ENCODE assay signal across 18 mouse cellular contexts in genomic region chrX:96113106-96113634, GRCm38 (mm10). TPM values are rescaled to one million over a fixed set of nuclear protein-coding genes. Genes with fewer than 3 reads are reported as not detected.
DNase-seq lines count a peak whose midpoint lies in the region; ATAC-seq and TF ChIP-seq lines count a peak whose summit lies in the region.
"Had no signal": no experiment of that assay in that cellular context is flagged by ENCODE, and none has a peak within 500 bp of the region (broad histone marks: within the 10 kb centered on the region; RNA-seq: fewer than 3 reads in every experiment).

No protein-coding gene starts in this region.

- no peak overlapping the region for H3K9ac ChIP-seq in forebrain, postnatal 0 days
- no peak overlapping the region for H3K9ac ChIP-seq in forebrain, embryonic 13.5 days
- no peak overlapping the region for H3K9ac ChIP-seq in kidney, embryonic 15.5 days
- H3K9ac ChIP-seq: heart, embryonic 12.5 days; hindbrain, embryonic 15.5 days had no signal

- DNase-seq in forebrain, postnatal 0 days: no peak
- peak; percentile 39 for DNase-seq in lung, postnatal 36 days
- no peak for DNase-seq in lung, adult 2 months
- DNase-seq: adrenal gland, postnatal 10 days; cerebellum, adult 18-20 months; cerebellum, adult 9-11 months; cerebellum, postnatal 36 days; gastrocnemius, adult 2 months; gastrocnemius, postnatal 25 days; heart, postnatal 36 days had no signal

- no peaks in the 10 kb centered on the region for H3K27me3 ChIP-seq in forebrain, postnatal 0 days (ENCODE audit: insufficient read depth, low read length)
- H3K27me3 ChIP-seq in forebrain, embryonic 13.5 days: no peaks in the 10 kb centered on the region
- H3K27me3 ChIP-seq in kidney, embryonic 15.5 days: peaks cover 6% of the 10 kb centered on the region; the same call in 1 of the 2 replicates
- H3K27me3 ChIP-seq: heart, embryonic 12.5 days; hindbrain, embryonic 15.5 days had no signal

- H3K4me3 ChIP-seq in forebrain, postnatal 0 days (ENCODE audit: low read depth, low read length): no peak overlapping the region
- no peak overlapping the region for H3K4me3 ChIP-seq in forebrain, embryonic 13.5 days
- no peak overlapping the region for H3K4me3 ChIP-seq in lung, adult 2 months (replicated peaks; ENCODE audit: extremely low read depth, low read depth, low read length)
- no peak overlapping the region for H3K4me3 ChIP-seq in embryonic fibroblast, embryonic 13.5 days (ENCODE audit: insufficient read depth, low read length)
- no peak overlapping the region for H3K4me3 ChIP-seq in kidney, embryonic 15.5 days (replicated peaks)
- H3K4me3 ChIP-seq: embryonic facial prominence, embryonic 10.5 days; erythroblast, embryonic 14.5 days; gastrocnemius, adult 2 months; heart, embryonic 12.5 days; hindbrain, embryonic 15.5 days had no signal

- no peak overlapping the region for H3K27ac ChIP-seq in forebrain, postnatal 0 days (ENCODE audit: low read depth, low read length)
- H3K27ac ChIP-seq in forebrain, embryonic 13.5 days: no peak overlapping the region
- peak overlapping the region; percentile 57; the same call in 1 of the 2 replicates for H3K27ac ChIP-seq in embryonic fibroblast, embryonic 13.5 days (ENCODE audit: insufficient read depth, low read length)
- H3K27ac ChIP-seq in kidney, embryonic 15.5 days: no peak overlapping the region
- H3K27ac ChIP-seq: embryonic facial prominence, embryonic 10.5 days; gastrocnemius, adult 2 months; hindbrain, embryonic 15.5 days had no signal

- ATAC-seq in forebrain, postnatal 0 days: peak; percentile 61; the same call in 1 of the 2 replicates
- no peak for ATAC-seq in forebrain, embryonic 13.5 days
- ATAC-seq in kidney, embryonic 15.5 days (replicated peaks; ENCODE audit: low FRiP score): no peak
- ATAC-seq: intestine, embryonic 16.5 days had no signal

- no peak overlapping the region for H3K4me2 ChIP-seq in forebrain, postnatal 0 days (ENCODE audit: low read depth)
- H3K4me2 ChIP-seq in forebrain, embryonic 13.5 days: no peak overlapping the region
- no peak overlapping the region for H3K4me2 ChIP-seq in kidney, embryonic 15.5 days
- H3K4me2 ChIP-seq: heart, embryonic 12.5 days; hindbrain, embryonic 15.5 days had no signal

- no peak for TF ChIP-seq CTCF in forebrain, postnatal 0 days (IDR thresholded peaks at IDR 0.05; ENCODE audit: low read depth)
- no peak for TF ChIP-seq CTCF in lung, adult 2 months (IDR thresholded peaks at IDR 0.05; ENCODE audit: insufficient read depth, low read length)
- TF ChIP-seq CTCF in embryonic fibroblast, embryonic 13.5 days (IDR thresholded peaks at IDR 0.05; ENCODE audit: borderline replicate concordance, insufficient read depth, low read length): no peak

- no peak for TF ChIP-seq POLR2A in lung, adult 2 months (IDR thresholded peaks at IDR 0.05; ENCODE audit: borderline replicate concordance, extremely low read depth, low read depth, low read length)
- TF ChIP-seq POLR2A in embryonic fibroblast, embryonic 13.5 days (IDR thresholded peaks at IDR 0.05; ENCODE audit: low read depth, low read length): no peak

- H3K36me3 ChIP-seq in forebrain, postnatal 0 days (ENCODE audit: insufficient read depth): no peaks in the 10 kb centered on the region
- no peaks in the 10 kb centered on the region for H3K36me3 ChIP-seq in forebrain, embryonic 13.5 days (ENCODE audit: poor library complexity, severe bottlenecking)
- no peaks in the 10 kb centered on the region for H3K36me3 ChIP-seq in kidney, embryonic 15.5 days
- H3K36me3 ChIP-seq: hindbrain, embryonic 15.5 days had no signal

- no peaks in the 10 kb centered on the region for H3K9me3 ChIP-seq in forebrain, postnatal 0 days (ENCODE audit: low read length)
- no peaks in the 10 kb centered on the region for H3K9me3 ChIP-seq in forebrain, embryonic 13.5 days (replicated peaks)
- H3K9me3 ChIP-seq in kidney, embryonic 15.5 days (replicated peaks): no peaks in the 10 kb centered on the region
- H3K9me3 ChIP-seq: embryonic facial prominence, embryonic 10.5 days; heart, embryonic 12.5 days; hindbrain, embryonic 15.5 days had no signal

- no peaks in the 10 kb centered on the region for H3K4me1 ChIP-seq in forebrain, postnatal 0 days (ENCODE audit: insufficient read depth)
- no peaks in the 10 kb centered on the region for H3K4me1 ChIP-seq in forebrain, embryonic 13.5 days
- H3K4me1 ChIP-seq in lung, adult 2 months (ENCODE audit: control insufficient read depth, insufficient read depth, low read length): no peaks in the 10 kb centered on the region; the same call in 1 of the 2 replicates
- H3K4me1 ChIP-seq in embryonic fibroblast, embryonic 13.5 days (ENCODE audit: control insufficient read depth, insufficient read depth, low read length): peaks cover 3% of the 10 kb centered on the region
- H3K4me1 ChIP-seq in kidney, embryonic 15.5 days: no peaks in the 10 kb centered on the region
- H3K4me1 ChIP-seq: embryonic facial prominence, embryonic 10.5 days; hindbrain, embryonic 15.5 days had no signal

RNA-seq across cellular contexts. Expression of gene Msn, which starts 17.3 kb away (rescaled TPM):
- total RNA-seq in forebrain, postnatal 0 days (2014; rRNA removed): 12.6 and 19.7 TPM in 2 replicates
- 20.6 and 25.1 TPM in 2 replicates for polyA plus RNA-seq in forebrain, postnatal 0 days (2015; fragmentation: Nextera tagmentation; extraction: Ambion mirVana)
- 50.7 and 54.1 TPM in 2 replicates for polyA plus RNA-seq in forebrain, embryonic 13.5 days (2015; fragmentation: Nextera tagmentation; extraction: Ambion mirVana)
- polyA plus RNA-seq in lung, adult 2 months (2012; rRNA removed): 290 and 370 TPM in 2 replicates
- polyA plus RNA-seq in embryonic fibroblast, embryonic 13.5 days (2011; ENCODE audit: insufficient read length, low read depth, missing spikeins): 473 and 817 TPM in 2 replicates
- polyA plus RNA-seq in kidney, embryonic 15.5 days (2015; fragmentation: Nextera tagmentation; extraction: Ambion mirVana): 125 and 132 TPM in 2 replicates
